ENCODE assay signal across 21 mouse cellular contexts in genomic region chr12:112903941-112904340, GRCm38 (mm10). TPM values are rescaled to one million over a fixed set of nuclear protein-coding genes. Genes with fewer than 3 reads are reported as not detected.
DNase-seq lines count a peak whose midpoint lies in the region; ATAC-seq and TF ChIP-seq lines count a peak whose summit lies in the region.
"Had no signal": no experiment of that assay in that cellular context is flagged by ENCODE, and none has a peak within 500 bp of the region (broad histone marks: within the 10 kb centered on the region; RNA-seq: fewer than 3 reads in every experiment).

No protein-coding gene starts in this region.

- ATAC-seq in kidney, embryonic 14.5 days (ENCODE audit: low FRiP score, low TSS enrichment) = peak; percentile 7; the same call in 1 of the 2 replicates
- 0 out of 2 replicates have a peak, but pooled peaks have one; percentile 21 for ATAC-seq in lung, embryonic 16.5 days (ENCODE audit: low read depth)
- no peak for ATAC-seq in liver, embryonic 12.5 days
- ATAC-seq: inflammation-experienced regulatory T-cells, adult 6 months had no signal

- no peak overlapping the region for H3K4me3 ChIP-seq in kidney, embryonic 14.5 days (ENCODE audit: low read length)
- no peak overlapping the region for H3K4me3 ChIP-seq in kidney, adult 2 months (ENCODE audit: insufficient read depth, low read depth, low read length)
- no peak overlapping the region for H3K4me3 ChIP-seq in lung, embryonic 16.5 days (ENCODE audit: low read length)
- H3K4me3 ChIP-seq in liver, embryonic 12.5 days = no peak overlapping the region
- H3K4me3 ChIP-seq: forebrain, embryonic 12.5 days; heart, embryonic 13.5 days; limb, embryonic 10.5 days; megakaryocyte, embryonic 14.5 days; neural tube, embryonic 13.5 days had no signal

- H3K4me1 ChIP-seq in kidney, embryonic 14.5 days (ENCODE audit: control insufficient read depth, insufficient read depth, low read length) = no peaks in the 10 kb centered on the region
- H3K4me1 ChIP-seq in kidney, adult 2 months (ENCODE audit: control insufficient read depth, insufficient read depth, low read length) = no peaks in the 10 kb centered on the region
- H3K4me1 ChIP-seq in lung, embryonic 16.5 days (replicated peaks; ENCODE audit: control insufficient read depth, insufficient read depth, low read length) = no peaks in the 10 kb centered on the region
- no peaks in the 10 kb centered on the region for H3K4me1 ChIP-seq in liver, embryonic 12.5 days
- H3K4me1 ChIP-seq: forebrain, embryonic 12.5 days; limb, embryonic 10.5 days had no signal

- H3K9ac ChIP-seq in kidney, embryonic 14.5 days (ENCODE audit: low read depth, low read length) = no peak overlapping the region
- H3K9ac ChIP-seq in lung, embryonic 16.5 days (ENCODE audit: low read length) = no peak overlapping the region
- no peak overlapping the region for H3K9ac ChIP-seq in liver, embryonic 12.5 days
- H3K9ac ChIP-seq: forebrain, embryonic 12.5 days; heart, embryonic 13.5 days; neural tube, embryonic 13.5 days had no signal

- peak; percentile 34 for DNase-seq in adrenal gland, postnatal 10 days
- DNase-seq in adrenal gland, postnatal 25 days = no peak
- DNase-seq in kidney, adult 2 months = no peak
- no peak for DNase-seq in lung, postnatal 4 days
- DNase-seq in gastrocnemius, postnatal 25 days = peak; percentile 60
- DNase-seq: cerebellum, adult 11-12 months; cerebellum, postnatal 25 days; layer of hippocampus, postnatal 36 days; lung, postnatal 10 days; retina, postnatal 1 day had no signal

- WGBS in kidney, embryonic 14.5 days = 39% methylated on average over 8 of the region's 8 CpGs
- WGBS in kidney, adult 2 months = 46% methylated on average over 8 of the region's 8 CpGs
- WGBS in lung, embryonic 16.5 days = 58% methylated on average over 8 of the region's 8 CpGs
- WGBS in liver, embryonic 12.5 days (ENCODE audit: insufficient replicate concordance) = 70% methylated on average over 8 of the region's 8 CpGs

- no peak for TF ChIP-seq POLR2A in kidney, adult 2 months (IDR thresholded peaks at IDR 0.05; ENCODE audit: low read depth, low read length)

- TF ChIP-seq CTCF in kidney, adult 2 months (conservative IDR thresholded peaks at IDR 0.05; ENCODE audit: insufficient read depth, insufficient read length, low read depth, low read length) = no peak

- H3K9me3 ChIP-seq in kidney, embryonic 14.5 days (ENCODE audit: control insufficient read depth, low read length) = no peaks in the 10 kb centered on the region
- H3K9me3 ChIP-seq in lung, embryonic 16.5 days (ENCODE audit: control insufficient read depth, low read length) = no peaks in the 10 kb centered on the region
- no peaks in the 10 kb centered on the region for H3K9me3 ChIP-seq in liver, embryonic 12.5 days (replicated peaks)
- H3K9me3 ChIP-seq: forebrain, embryonic 12.5 days; heart, embryonic 13.5 days; limb, embryonic 10.5 days; megakaryocyte, embryonic 14.5 days; neural tube, embryonic 13.5 days had no signal

- no peak overlapping the region for H3K27ac ChIP-seq in kidney, embryonic 14.5 days (ENCODE audit: low read depth, low read length)
- no peak overlapping the region for H3K27ac ChIP-seq in kidney, adult 2 months (ENCODE audit: insufficient read depth, low read depth, low read length)
- H3K27ac ChIP-seq in lung, embryonic 16.5 days (ENCODE audit: low read length) = no peak overlapping the region
- H3K27ac ChIP-seq in liver, embryonic 12.5 days = no peak overlapping the region
- H3K27ac ChIP-seq: forebrain, embryonic 12.5 days; heart, embryonic 13.5 days; limb, embryonic 10.5 days; neural tube, embryonic 13.5 days had no signal

- no peaks in the 10 kb centered on the region for H3K36me3 ChIP-seq in kidney, embryonic 14.5 days (ENCODE audit: control insufficient read depth, insufficient read depth, low read length)
- no peaks in the 10 kb centered on the region for H3K36me3 ChIP-seq in kidney, adult 2 months (ENCODE audit: control insufficient read depth, insufficient read depth, low read length)
- no peaks in the 10 kb centered on the region for H3K36me3 ChIP-seq in lung, embryonic 16.5 days (ENCODE audit: control insufficient read depth, insufficient read depth, low read length)
- no peaks in the 10 kb centered on the region for H3K36me3 ChIP-seq in liver, embryonic 12.5 days

- H3K27me3 ChIP-seq in kidney, embryonic 14.5 days (ENCODE audit: control insufficient read depth, insufficient read depth, low read length) = no peaks in the 10 kb centered on the region
- H3K27me3 ChIP-seq in kidney, adult 2 months (replicated peaks; ENCODE audit: control insufficient read depth, insufficient read depth, low read length) = no peaks in the 10 kb centered on the region
- H3K27me3 ChIP-seq in lung, embryonic 16.5 days (ENCODE audit: control insufficient read depth, insufficient read depth, low read depth, low read length) = no peaks in the 10 kb centered on the region
- 0 out of 2 replicates have a peak, but pooled peaks cover 4% of the 10 kb centered on the region for H3K27me3 ChIP-seq in liver, embryonic 12.5 days (replicated peaks)
- H3K27me3 ChIP-seq: forebrain, embryonic 12.5 days; neural tube, embryonic 13.5 days had no signal

- no peak overlapping the region for H3K4me2 ChIP-seq in kidney, embryonic 14.5 days (replicated peaks; ENCODE audit: low read depth, low read length)
- no peak overlapping the region for H3K4me2 ChIP-seq in lung, embryonic 16.5 days (ENCODE audit: low read depth, low read length)
- H3K4me2 ChIP-seq in liver, embryonic 12.5 days = no peak overlapping the region
- H3K4me2 ChIP-seq: forebrain, embryonic 12.5 days; heart, embryonic 13.5 days; liver, embryonic 11.5 days; neural tube, embryonic 13.5 days had no signal

RNA-seq across cellular contexts. Expression of gene Jag2, which starts 25.6 kb away (rescaled TPM):
- 10 to 100 TPM; 13.2 to 23.1 TPM for total RNA-seq in adrenal gland, postnatal 10 days (2021)
- total RNA-seq in adrenal gland, postnatal 25 days (2021) = 7.6 and 8.4 TPM in 2 replicates
- polyA plus RNA-seq in kidney, embryonic 14.5 days (2014; fragmentation: Nextera tagmentation; extraction: Ambion mirVana) = 2.3 and 2.9 TPM in 2 replicates
- polyA plus RNA-seq in kidney, adult 2 months (2012; rRNA removed) = 10.1 and 10.6 TPM in 2 replicates
- polyA plus RNA-seq in lung, embryonic 16.5 days (2015; fragmentation: Nextera tagmentation; extraction: Ambion mirVana) = 5.6 and 6.5 TPM in 2 replicates
- total RNA-seq in gastrocnemius, postnatal 25 days (2021) = 10 to 100 TPM; 20.4 to 21.8 TPM
- 0.57 and 0.64 TPM in 2 replicates for polyA plus RNA-seq in liver, embryonic 12.5 days (2016; fragmentation: Nextera tagmentation; extraction: Ambion mirVana)

RNA-seq across cellular contexts. Expression of gene Gpr132, which starts 35.9 kb away (rescaled TPM):
- total RNA-seq in adrenal gland, postnatal 10 days (2021) = 1 to 10 TPM; 1.1 to 1.2 TPM
- 0.12 TPM in 1 of 2 replicates, not detected in the other for total RNA-seq in adrenal gland, postnatal 25 days (2021)
- 0.14 and 0.27 TPM in 2 replicates for polyA plus RNA-seq in kidney, embryonic 14.5 days (2014; fragmentation: Nextera tagmentation; extraction: Ambion mirVana)
- 1.7 and 4.6 TPM in 2 replicates for polyA plus RNA-seq in kidney, adult 2 months (2012; rRNA removed)
- polyA plus RNA-seq in lung, embryonic 16.5 days (2015; fragmentation: Nextera tagmentation; extraction: Ambion mirVana) = 0.15 and 0.73 TPM in 2 replicates
- under 1 TPM in 1 of 2 experiments, not detected in 1; 0.11 TPM for total RNA-seq in gastrocnemius, postnatal 25 days (2021)
- 0.32 and 0.61 TPM in 2 replicates for polyA plus RNA-seq in liver, embryonic 12.5 days (2016; fragmentation: Nextera tagmentation; extraction: Ambion mirVana)
- total RNA-seq: layer of hippocampus, postnatal 36 days had no signal
- polyA plus RNA-seq: forebrain, embryonic 12.5 days; hindbrain, embryonic 11.5 days; limb, embryonic 10.5 days; neural tube, embryonic 13.5 days had no signal

RNA-seq across cellular contexts. Expression of gene Nudt14, which starts 38.0 kb away (rescaled TPM):
- total RNA-seq in adrenal gland, postnatal 10 days (2021) = 10 to 100 TPM; 46.9 to 50.2 TPM
- 26.6 and 40.7 TPM in 2 replicates for total RNA-seq in adrenal gland, postnatal 25 days (2021)
- 101 and 102 TPM in 2 replicates for polyA plus RNA-seq in kidney, embryonic 14.5 days (2014; fragmentation: Nextera tagmentation; extraction: Ambion mirVana)
- 66.1 and 73.0 TPM in 2 replicates for polyA plus RNA-seq in kidney, adult 2 months (2012; rRNA removed)
- polyA plus RNA-seq in lung, embryonic 16.5 days (2015; fragmentation: Nextera tagmentation; extraction: Ambion mirVana) = 109 and 121 TPM in 2 replicates
- 1 to 10 TPM; 8.7 to 9.1 TPM for total RNA-seq in gastrocnemius, postnatal 25 days (2021)
- 21.4 and 21.7 TPM in 2 replicates for polyA plus RNA-seq in liver, embryonic 12.5 days (2016; fragmentation: Nextera tagmentation; extraction: Ambion mirVana)

Comparison
In these comparisons a context has a peak if more than half of its experiments do, and no peak if none do; other contexts are left out.
1. DNase-seq: peak in adrenal gland, postnatal 10 days (single experiment) and gastrocnemius, postnatal 25 days (single experiment); none in adrenal gland, postnatal 25 days (single experiment), kidney, adult 2 months (single experiment) and lung, postnatal 4 days (0 of 2).